Mouse (Mus musculus) liver, embryonic 14.5 days (tissue): ENCODE data around the gene D16Ertd472e. TPM values are rescaled to one million over a fixed set of nuclear protein-coding genes. Genes with fewer than 3 reads are reported as not detected.

Experiments used
- ATAC-seq: fragments of 200-750 bp; cut with Nextera tagmentation; 2 replicates; pipeline ENCODE4 v1.8.0; 2017; ENCODE audit warnings: moderate number of reproducible peaks, mild to moderate bottlenecking, moderate library complexity; ENCODE audit not compliant: insufficient read depth
- DNase-seq, 3 experiments: peaks; one replicate each; pipeline ENCODE4 v3.0.0-alpha.2; 2012 to 2013; ENCODE audit warnings: low read depth in 3 of 3, low spot score in 3 of 3
- H3K27ac ChIP-seq: fragments of 300-500 bp; sonication (generic); 2 replicates; pipeline ENCODE4 v1.5.1; 2014; ENCODE audit warnings: moderate library complexity, mild to moderate bottlenecking, control low read depth, inconsistent platforms
- H3K27me3 ChIP-seq: fragments of 300-500 bp; sonication (generic); 2 replicates; pipeline ENCODE4 v1.6.1; 2014; ENCODE audit warnings: mild to moderate bottlenecking, low read length, moderate library complexity; ENCODE audit not compliant: control insufficient read depth, insufficient read depth
- H3K36me3 ChIP-seq: fragments of 300-500 bp; sonication (generic); replicated peaks from 2 replicates; pipeline ENCODE4 v1.6.1; 2014; ENCODE audit warnings: low read depth; ENCODE audit not compliant: control insufficient read depth, insufficient read depth
- H3K4me1 ChIP-seq, 2 experiments: fragments of 200-500 bp in 1 of 2; fragments of 300-500 bp in 1 of 2; sonication (generic) in 1 of 2; replicated peaks; 2 replicates each; pipeline ENCODE4 v1.6.1; 2012 to 2014; ENCODE audit warnings: antibody characterized with exemption in 1 of 2, inconsistent platforms in 1 of 2, low read length in 1 of 2; ENCODE audit not compliant: control insufficient read depth in 2 of 2, insufficient read depth in 2 of 2
- H3K4me2 ChIP-seq: fragments of 300-500 bp; sonication (generic); 2 replicates; pipeline ENCODE4 v1.6.1; 2014; ENCODE audit warnings: low read depth, mild to moderate bottlenecking, control low read depth, moderate library complexity
- H3K4me3 ChIP-seq, 2 experiments: fragments of 200-500 bp in 1 of 2; fragments of 300-500 bp in 1 of 2; sonication (generic) in 1 of 2; 2 replicates each; pipeline ENCODE4 v1.5.1; 2012 to 2014; ENCODE audit warnings: low read depth in 2 of 2, low read length in 2 of 2, mild to moderate bottlenecking in 2 of 2, control low read depth in 1 of 2, inconsistent platforms in 1 of 2, moderate library complexity in 1 of 2; ENCODE audit not compliant: insufficient read depth in 1 of 2
- H3K9ac ChIP-seq: fragments of 300-500 bp; sonication (generic); replicated peaks from 2 replicates; pipeline ENCODE4 v1.6.1; 2014; ENCODE audit warnings: mild to moderate bottlenecking, control low read depth, moderate library complexity
- H3K9me3 ChIP-seq: fragments of 300-500 bp; sonication (generic); 2 replicates; pipeline ENCODE4 v1.6.1; 2016; ENCODE audit warnings: low read length, mixed read lengths; ENCODE audit not compliant: control insufficient read depth
- CTCF ChIP-seq: IDR thresholded peaks from 2 replicates; pipeline ENCODE4 v1.5.1; 2016; ENCODE audit warnings: antibody characterized with exemption, low read depth, control low read depth
- EP300 ChIP-seq: IDR thresholded peaks from 2 replicates; pipeline ENCODE4 v1.6.1; 2016; ENCODE audit warnings: antibody characterized with exemption, low read depth
- WGBS: fragments of 180-500 bp; shearing (Covaris S2); extraction: QIAGEN DNeasy Blood & Tissue Kit; methylation state at CpG from one replicate; pipeline ENCODE4 v1.1.7; 2014; ENCODE audit not compliant: insufficient replicate concordance; 5-methylcytosine and 5-hydroxymethylcytosine counted together
- polyA plus RNA-seq, 2 experiments: library from polyadenylated mRNA; depleted of rRNA in 1 of 2; stranded (reverse) in 1 of 2; unstranded in 1 of 2; fragments of >200 nt; fragmentation: Nextera tagmentation in 1 of 2; extraction: Ambion mirVana in 1 of 2; gene quantifications; 2 replicates each; pipeline versions ENCODE4 v1.2.1 to v1.2.3; 2012 to 2014

Gene D16Ertd472e
- polyA plus RNA-seq, 2 experiments = 1.9 to 4.2 TPM

GRCm38 (mm10) chr16:78598919-78599318, 22.4 kb upstream of the D16Ertd472e start:
- Histone ChIP-seq H3K9ac (no peak overlapping the region), H3K4me1 (no peaks in the 10 kb centered on the region), H3K9me3 (no peaks in the 10 kb centered on the region), H3K36me3 (no peaks in the 10 kb centered on the region), H3K27me3 (no peaks in the 10 kb centered on the region), H3K4me2 (no peak overlapping the region), H3K27ac (no peak overlapping the region), H3K4me3 (no peak overlapping the region)
- 77% methylated on average over 1 of the region's 1 CpGs for WGBS
- TF ChIP-seq CTCF (no peak), EP300 (no peak)
- ATAC-seq (no peak), DNase-seq (no peak)

- ATAC-seq (no peak), DNase-seq (no peak)
- H3K9ac ChIP-seq = no peak overlapping the region
- H3K27ac ChIP-seq = no peak overlapping the region
- TF ChIP-seq EP300 = no peak
- TF ChIP-seq CTCF = no peak
- H3K9me3 ChIP-seq = no peaks in the 10 kb centered on the region
- H3K27me3 ChIP-seq = no peaks in the 10 kb centered on the region
- H3K4me3 ChIP-seq = no peak overlapping the region
- H3K36me3 ChIP-seq = no peaks in the 10 kb centered on the region
- H3K4me1 ChIP-seq = no peaks in the 10 kb centered on the region
- 31% methylated on average over 2 of the region's 2 CpGs for WGBS
- H3K4me2 ChIP-seq = no peak overlapping the region
Observed at GRCm38 (mm10) chr16:78596381-78596780, 19.9 kb upstream of the D16Ertd472e start.

GRCm38 (mm10) chr16:78595821-78596220, 19.3 kb upstream of the D16Ertd472e start:
- no peaks in the 10 kb centered on the region for H3K4me1 ChIP-seq
- WGBS = 74% methylated on average over 7 of the region's 7 CpGs
- no peak overlapping the region for H3K4me3 ChIP-seq
- H3K27me3 ChIP-seq = no peaks in the 10 kb centered on the region
- H3K27ac ChIP-seq = no peak overlapping the region
- DNase-seq = no peak
- H3K36me3 ChIP-seq = no peaks in the 10 kb centered on the region
- no peak for TF ChIP-seq EP300
- TF ChIP-seq CTCF = no peak
- ATAC-seq = no peak
- no peak overlapping the region for H3K9ac ChIP-seq
- no peaks in the 10 kb centered on the region for H3K9me3 ChIP-seq
- H3K4me2 ChIP-seq = no peak overlapping the region

GRCm38 (mm10) chr16:78594154-78594553, 17.6 kb upstream of the D16Ertd472e start:
- no peaks in the 10 kb centered on the region for H3K36me3 ChIP-seq
- WGBS = 32% methylated on average over 3 of the region's 3 CpGs
- no peak for DNase-seq
- no peak overlapping the region for H3K4me3 ChIP-seq
- ATAC-seq = no peak
- no peaks in the 10 kb centered on the region for H3K27me3 ChIP-seq
- H3K4me1 ChIP-seq = no peaks in the 10 kb centered on the region
- no peaks in the 10 kb centered on the region for H3K9me3 ChIP-seq
- H3K27ac ChIP-seq = no peak overlapping the region
- H3K9ac ChIP-seq = no peak overlapping the region
- TF ChIP-seq CTCF (no peak), EP300 (no peak)
- no peak overlapping the region for H3K4me2 ChIP-seq

- 71% methylated on average over 6 of the region's 6 CpGs for WGBS
- no peaks in the 10 kb centered on the region for H3K4me1 ChIP-seq
- no peak overlapping the region for H3K9ac ChIP-seq
- DNase-seq (no peak), ATAC-seq (no peak)
- TF ChIP-seq EP300 = no peak
- no peak for TF ChIP-seq CTCF
- H3K27me3 ChIP-seq = no peaks in the 10 kb centered on the region
- H3K27ac ChIP-seq = no peak overlapping the region
- no peaks in the 10 kb centered on the region for H3K9me3 ChIP-seq
- no peak overlapping the region for H3K4me3 ChIP-seq
- no peak overlapping the region for H3K4me2 ChIP-seq
- H3K36me3 ChIP-seq = no peaks in the 10 kb centered on the region
Observed at GRCm38 (mm10) chr16:78591130-78591529, 14.6 kb upstream of the D16Ertd472e start.

- H3K4me2 ChIP-seq = no peak overlapping the region
- ATAC-seq = no peak
- no peak for TF ChIP-seq CTCF
- TF ChIP-seq EP300 = no peak
Observed at GRCm38 (mm10) chr16:78588821-78589220, 12.3 kb upstream of the D16Ertd472e start.

More at GRCm38 (mm10) chr16:78588821-78589220, 12.3 kb upstream of the D16Ertd472e start:
- H3K9ac ChIP-seq = no peak overlapping the region
- H3K9me3 ChIP-seq = no peaks in the 10 kb centered on the region
- H3K27ac ChIP-seq = no peak overlapping the region
- H3K4me1 ChIP-seq = peaks cover 0 to 3% of the 10 kb centered on the region in 2 experiments; a peak in 1 of 4 replicates
- 53% methylated on average over 2 of the region's 2 CpGs for WGBS
- no peaks in the 10 kb centered on the region for H3K36me3 ChIP-seq
- no peak overlapping the region for H3K4me3 ChIP-seq
- no peak for DNase-seq
- no peaks in the 10 kb centered on the region for H3K27me3 ChIP-seq
